Mouse (Mus musculus) neural tube, embryonic 14.5 days (tissue): ENCODE results near the gene Siah2. TPM values are rescaled to one million over a fixed set of nuclear protein-coding genes. Genes with fewer than 3 reads are reported as not detected.
A peak's percentile ranks its signal among the peaks of the same experiment; 100 is the strongest.

ENCODE experiments used
- ATAC-seq: fragments of 200-750 bp; cut with Nextera tagmentation; 2 replicates; pipeline ENCODE4 v1.8.0; 2017; ENCODE audit warnings: low read depth, mild to moderate bottlenecking, moderate TSS enrichment, moderate library complexity
- H3K27ac ChIP-seq: fragments of 300-500 bp; sonication (generic); 2 replicates; pipeline ENCODE4 v1.5.1; 2014; ENCODE audit warnings: low read depth, mild to moderate bottlenecking, control low read depth, low read length, moderate library complexity, mixed read lengths
- H3K27me3 ChIP-seq: fragments of 300-500 bp; sonication (generic); 2 replicates; pipeline ENCODE4 v1.6.1; 2014; ENCODE audit warnings: low read length; ENCODE audit not compliant: control insufficient read depth, insufficient read depth
- H3K36me3 ChIP-seq: fragments of 300-500 bp; sonication (generic); 2 replicates; pipeline ENCODE4 v1.6.1; 2014; ENCODE audit warnings: low read length, mixed read lengths; ENCODE audit not compliant: control insufficient read depth, insufficient read depth
- H3K4me1 ChIP-seq: fragments of 300-500 bp; sonication (generic); 2 replicates; pipeline ENCODE4 v1.6.1; 2014; ENCODE audit warnings: low read length; ENCODE audit not compliant: control insufficient read depth, insufficient read depth
- H3K4me2 ChIP-seq: fragments of 300-500 bp; sonication (generic); 2 replicates; pipeline ENCODE4 v1.6.1; 2014; ENCODE audit warnings: mild to moderate bottlenecking, low read depth, low read length, control low read depth
- H3K4me3 ChIP-seq: fragments of 300-500 bp; sonication (generic); 2 replicates; pipeline ENCODE4 v1.5.1; 2014; ENCODE audit warnings: low read depth, low read length, control low read depth, mixed read lengths
- H3K9ac ChIP-seq: fragments of 300-500 bp; sonication (generic); replicated peaks from 2 replicates; pipeline ENCODE4 v1.6.1; 2014; ENCODE audit warnings: low read depth, mild to moderate bottlenecking, control low read depth, low read length, mixed read lengths
- H3K9me3 ChIP-seq: fragments of 300-500 bp; sonication (generic); 2 replicates; pipeline ENCODE4 v1.6.1; 2016; ENCODE audit warnings: low read length; ENCODE audit not compliant: control insufficient read depth
- WGBS: fragments of 180-500 bp; shearing (Covaris S2); extraction: QIAGEN DNeasy Blood & Tissue Kit; methylation state at CpG from one replicate; pipeline ENCODE4 v1.1.7; 2014; 5-methylcytosine and 5-hydroxymethylcytosine counted together
- polyA plus RNA-seq: library from polyadenylated mRNA; unstranded; fragments of >200 nt; fragmentation: Nextera tagmentation; extraction: Ambion mirVana; gene quantifications from 2 replicates; pipeline ENCODE4 v1.2.1, GENCODE M21; 2014

Gene Siah2
- polyA plus RNA-seq, 1 experiment from 2014 or later = 14.3 TPM

DNA sequence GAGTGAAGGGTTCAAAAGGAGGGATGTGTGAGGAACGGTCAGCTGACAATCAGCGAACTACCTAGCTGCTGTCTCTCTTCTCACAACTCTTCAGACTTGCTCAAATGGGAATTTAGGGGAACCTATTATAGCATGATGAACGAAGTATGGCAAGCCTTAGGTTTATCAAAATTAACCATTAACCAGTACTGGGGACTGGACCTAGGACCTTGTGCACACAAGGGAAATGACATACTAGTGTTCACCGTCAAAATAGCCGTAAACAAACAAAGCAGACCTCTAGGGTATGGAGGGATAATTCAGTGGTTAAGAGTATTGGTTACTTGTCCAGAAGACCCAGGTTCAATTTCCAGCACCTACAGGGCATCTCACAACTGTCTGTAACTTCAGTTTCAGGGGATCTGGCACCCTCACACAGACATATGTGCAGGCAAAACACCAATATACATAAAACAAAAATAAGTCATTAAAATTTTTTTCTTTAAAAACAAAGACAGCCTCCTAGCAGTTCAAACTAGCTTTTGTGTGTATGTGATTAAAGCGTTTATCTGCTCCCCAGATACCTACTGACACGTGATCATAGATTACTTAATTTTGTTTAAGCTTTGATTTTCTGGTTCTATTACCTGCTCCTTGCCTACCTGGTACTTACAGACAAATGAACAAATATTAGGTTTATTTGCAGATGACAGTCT, 11.1 kb downstream of the Siah2 start:
- ATAC-seq = no peak
- Histone ChIP-seq H3K9me3 (no peaks in the 10 kb centered on the region), H3K4me2 (no peak overlapping the region), H3K36me3 (no peaks in the 10 kb centered on the region), H3K9ac (no peak overlapping the region), H3K4me1 (peaks cover 12% of the 10 kb centered on the region), H3K27ac (no peak overlapping the region), H3K4me3 (no peak overlapping the region), H3K27me3 (no peaks in the 10 kb centered on the region)
- 67% methylated on average over 7 of the region's 7 CpGs for WGBS

DNA sequence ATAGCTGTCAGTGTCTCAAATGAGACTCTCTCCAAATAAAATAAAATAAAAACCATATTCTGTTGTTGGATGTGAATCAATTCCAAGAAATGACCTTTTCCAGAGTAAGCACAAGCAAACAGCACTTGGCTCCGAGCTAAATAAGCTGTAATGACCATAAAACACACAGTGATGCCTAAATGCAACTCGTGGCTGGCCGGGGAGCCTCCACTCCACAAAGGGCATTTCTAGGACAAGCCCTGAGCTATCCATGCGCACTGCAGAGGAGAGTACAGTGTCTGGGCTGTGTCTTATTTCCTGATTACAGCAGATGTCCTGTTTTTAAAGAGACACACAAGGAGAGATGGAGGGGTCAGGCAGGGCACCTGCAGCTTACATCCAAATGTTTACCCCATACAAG, 12.2 kb downstream of the Siah2 start:
- 0 out of 2 replicates have a peak, but pooled peaks have one; percentile 37 for ATAC-seq
- no peak overlapping the region for H3K4me3 ChIP-seq
- no peaks in the 10 kb centered on the region for H3K9me3 ChIP-seq
- no peaks in the 10 kb centered on the region for H3K36me3 ChIP-seq
- no peaks in the 10 kb centered on the region for H3K27me3 ChIP-seq
- peaks cover 12% of the 10 kb centered on the region for H3K4me1 ChIP-seq
- H3K4me2 ChIP-seq = no peak overlapping the region
- 13% methylated on average over 4 of the region's 4 CpGs for WGBS
- no peak overlapping the region for H3K27ac ChIP-seq
- H3K9ac ChIP-seq = no peak overlapping the region; the same call in 1 of the 2 replicates

DNA sequence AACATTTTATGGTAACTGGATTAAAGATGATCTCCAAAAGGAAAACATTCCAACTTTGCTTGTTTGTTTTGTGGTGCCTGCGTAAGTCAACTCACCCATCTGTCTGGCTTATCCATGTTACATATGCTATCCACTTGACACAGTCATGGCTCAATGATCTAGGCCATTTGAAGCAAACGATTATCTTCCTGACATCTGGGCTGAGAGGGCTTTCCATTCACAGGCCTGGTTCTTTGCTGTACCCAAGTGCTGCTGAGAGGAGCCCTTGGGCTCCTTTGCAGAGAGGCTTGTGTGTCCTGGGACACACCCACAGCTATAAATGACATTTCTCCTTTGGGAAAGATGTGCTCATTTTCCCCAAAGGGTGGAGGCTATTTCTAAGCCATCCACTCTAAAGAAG, 13.3 kb downstream of the Siah2 start:
- H3K4me2 ChIP-seq = no peak overlapping the region
- H3K27ac ChIP-seq = no peak overlapping the region
- H3K9ac ChIP-seq = no peak overlapping the region
- WGBS = 40% methylated on average over 2 of the region's 2 CpGs
- no peaks in the 10 kb centered on the region for H3K9me3 ChIP-seq
- H3K4me1 ChIP-seq = peaks cover 12% of the 10 kb centered on the region
- H3K4me3 ChIP-seq = no peak overlapping the region
- ATAC-seq = peak; percentile 48; the same call in 1 of the 2 replicates
- H3K36me3 ChIP-seq = no peaks in the 10 kb centered on the region
- no peaks in the 10 kb centered on the region for H3K27me3 ChIP-seq

DNA sequence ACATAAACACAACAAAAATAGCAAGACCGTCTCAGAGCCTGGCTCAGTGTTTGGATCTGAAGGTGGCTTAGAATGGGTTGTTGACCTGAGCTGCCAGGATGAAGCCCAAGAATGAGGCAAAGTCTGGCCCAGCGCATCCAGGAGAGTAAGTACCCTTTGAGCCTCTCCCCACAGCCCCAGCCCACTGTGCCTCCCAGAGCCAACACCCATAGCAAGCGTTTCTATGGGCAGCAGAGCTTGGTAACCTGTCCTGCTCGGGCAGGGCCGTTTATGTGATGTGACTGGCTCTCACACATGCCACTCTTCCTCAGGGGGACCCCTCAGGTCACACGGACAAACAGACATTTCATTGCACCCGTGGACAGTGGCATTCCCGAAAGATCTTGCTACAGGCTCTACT, 13.8 kb downstream of the Siah2 start:
- Histone ChIP-seq H3K27me3 (no peaks in the 10 kb centered on the region), H3K9me3 (no peaks in the 10 kb centered on the region), H3K36me3 (no peaks in the 10 kb centered on the region), H3K9ac (no peak overlapping the region), H3K4me3 (no peak overlapping the region), H3K27ac (no peak overlapping the region), H3K4me2 (no peak overlapping the region), H3K4me1 (peaks cover 12% of the 10 kb centered on the region)
- 48% methylated on average over 8 of the region's 8 CpGs for WGBS
- ATAC-seq = no peak

DNA sequence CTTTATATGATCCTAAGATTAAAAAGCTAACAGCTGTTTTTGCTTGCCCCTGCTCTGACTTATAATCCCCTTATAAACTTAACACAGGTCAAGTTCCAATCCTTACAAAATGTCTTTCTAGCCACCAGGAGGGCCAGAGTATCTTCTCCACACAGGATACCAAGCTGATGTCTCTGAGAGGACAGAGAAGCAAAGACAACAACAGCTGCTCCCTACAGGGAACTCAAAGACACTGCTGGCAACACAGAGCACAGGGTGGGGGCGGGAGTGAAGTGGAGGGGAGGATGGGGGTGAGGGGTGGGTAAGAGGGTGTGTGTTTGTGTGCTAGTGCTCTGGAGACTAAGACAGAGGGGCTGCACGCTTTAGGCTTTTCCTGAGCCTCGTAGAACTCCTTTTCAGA, 14.6 kb downstream of the Siah2 start:
- H3K36me3 ChIP-seq = no peaks in the 10 kb centered on the region
- 45% methylated on average over 3 of the region's 3 CpGs for WGBS
- no peak for ATAC-seq
- H3K4me1 ChIP-seq = peaks cover 12% of the 10 kb centered on the region
- no peaks in the 10 kb centered on the region for H3K27me3 ChIP-seq
- H3K9ac ChIP-seq = no peak overlapping the region
- H3K9me3 ChIP-seq = no peaks in the 10 kb centered on the region
- no peak overlapping the region for H3K27ac ChIP-seq
- H3K4me3 ChIP-seq = no peak overlapping the region
- no peak overlapping the region for H3K4me2 ChIP-seq

DNA sequence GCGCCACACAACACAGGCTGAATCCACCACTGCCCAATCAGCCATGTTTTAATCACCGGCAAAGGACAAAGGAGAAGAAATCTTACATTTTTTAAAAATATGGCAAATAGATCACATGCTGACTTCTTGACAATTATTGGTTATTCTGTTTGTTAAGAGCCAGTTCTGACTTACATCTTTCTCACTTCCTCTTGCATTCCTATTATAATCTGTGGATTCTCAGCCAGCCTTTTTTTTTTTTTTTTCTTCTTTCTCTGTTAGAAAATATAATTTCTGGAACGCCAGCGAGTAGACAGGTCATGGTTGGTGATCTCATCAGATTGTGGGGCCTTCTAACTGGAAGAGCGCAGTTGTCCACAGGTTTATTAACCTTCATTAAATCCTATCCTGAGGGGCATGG, 18.9 kb downstream of the Siah2 start:
- H3K9ac ChIP-seq = no peak overlapping the region
- no peak overlapping the region for H3K27ac ChIP-seq
- no peaks in the 10 kb centered on the region for H3K27me3 ChIP-seq
- H3K4me1 ChIP-seq = no peaks in the 10 kb centered on the region
- no peak for ATAC-seq
- WGBS = 89% methylated on average over 5 of the region's 5 CpGs
- no peak overlapping the region for H3K4me3 ChIP-seq
- H3K4me2 ChIP-seq = no peak overlapping the region
- no peaks in the 10 kb centered on the region for H3K9me3 ChIP-seq
- no peaks in the 10 kb centered on the region for H3K36me3 ChIP-seq

DNA sequence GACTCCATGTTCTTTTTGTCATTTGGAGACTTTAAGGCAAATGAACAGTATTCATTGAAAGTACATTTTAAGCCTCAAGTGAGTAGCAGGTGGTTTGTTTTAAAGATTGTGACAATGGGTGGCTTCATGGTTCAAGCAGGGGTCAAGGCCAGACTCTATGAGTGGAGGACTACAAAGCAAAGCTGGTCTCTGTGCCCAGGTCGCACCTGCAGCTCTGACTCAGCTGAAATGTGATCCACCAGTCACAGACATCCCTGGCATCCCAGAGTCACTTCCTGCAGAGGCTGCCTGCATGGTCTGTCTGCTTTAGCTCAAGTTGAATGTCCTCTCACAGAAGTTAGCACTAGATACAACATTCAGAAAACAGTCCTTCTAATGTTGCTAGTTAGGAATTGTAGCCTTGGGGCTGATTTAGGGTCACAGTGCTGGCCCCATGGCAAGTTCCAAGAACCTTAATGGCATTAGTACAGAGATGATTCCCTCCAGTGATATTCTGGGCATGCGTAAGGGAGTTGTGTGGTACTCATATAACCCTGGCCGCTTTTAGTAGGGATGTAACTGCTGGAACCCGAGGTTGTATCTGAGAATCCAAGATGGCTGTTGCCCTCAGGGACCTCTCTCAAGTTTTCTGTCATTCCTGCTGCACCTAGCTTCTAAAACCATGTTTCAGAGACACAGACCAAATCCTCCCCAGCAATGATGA, 19.6 kb downstream of the Siah2 start:
- Histone ChIP-seq H3K4me1 (no peaks in the 10 kb centered on the region), H3K4me3 (no peak overlapping the region), H3K4me2 (no peak overlapping the region), H3K36me3 (no peaks in the 10 kb centered on the region), H3K9me3 (no peaks in the 10 kb centered on the region), H3K9ac (no peak overlapping the region), H3K27me3 (no peaks in the 10 kb centered on the region), H3K27ac (no peak overlapping the region)
- WGBS = 77% methylated on average over 4 of the region's 4 CpGs
- no peak for ATAC-seq

DNA sequence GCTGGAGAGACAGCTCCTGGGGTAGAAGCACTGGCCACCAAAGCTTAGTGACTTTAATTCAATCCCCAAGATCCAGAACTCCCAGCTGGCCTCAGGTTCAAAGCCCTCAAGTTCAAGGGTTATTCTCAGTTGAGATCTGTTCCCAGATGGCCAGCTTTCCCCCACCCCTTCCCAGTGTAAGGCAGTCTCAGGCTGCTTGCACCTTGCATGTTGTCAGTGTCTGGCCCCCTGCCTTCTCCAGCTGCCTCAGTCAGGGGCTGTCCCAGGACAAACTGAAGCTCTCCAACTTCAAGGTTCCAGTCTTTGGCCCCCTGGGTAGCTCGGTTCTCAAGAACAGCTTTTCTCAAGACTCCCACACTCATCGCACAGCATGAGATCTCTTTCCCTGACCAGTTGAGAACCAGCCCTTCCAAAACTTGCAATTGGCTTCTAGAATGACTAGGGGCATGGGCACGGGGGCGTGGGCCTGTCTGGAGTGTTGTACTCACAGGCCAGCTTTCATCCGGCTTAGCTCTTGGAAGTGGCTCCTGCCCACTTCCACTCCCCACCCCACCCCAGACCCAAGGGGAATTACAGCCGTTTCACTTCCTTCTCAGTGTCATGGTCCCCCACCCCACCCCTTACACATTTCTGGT, 20.5 kb downstream of the Siah2 start:
- H3K4me2 ChIP-seq = no peak overlapping the region

DNA sequence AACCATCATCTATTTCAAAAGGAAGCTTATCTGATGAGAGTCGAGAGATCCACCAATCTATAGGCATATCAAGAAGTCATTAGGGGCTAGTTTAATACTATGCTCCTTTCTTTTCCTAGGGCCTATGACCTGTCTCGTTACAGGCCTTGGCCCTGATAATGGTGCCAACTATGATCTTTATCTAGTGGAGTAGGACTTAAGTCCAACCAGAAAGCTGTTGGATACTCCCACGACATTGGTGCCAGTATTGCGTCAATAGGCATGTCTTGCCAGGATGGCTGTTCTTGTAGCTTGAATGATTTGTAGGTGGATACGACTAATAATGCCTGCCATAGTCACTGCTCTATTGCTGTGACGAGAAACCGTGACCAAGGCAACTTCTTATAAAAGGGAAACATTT, 28.2 kb downstream of the Siah2 start:
- 80% methylated on average over 7 of the region's 7 CpGs for WGBS
- Histone ChIP-seq H3K4me2 (no peak overlapping the region), H3K4me3 (no peak overlapping the region), H3K36me3 (no peaks in the 10 kb centered on the region), H3K27me3 (no peaks in the 10 kb centered on the region), H3K9ac (no peak overlapping the region), H3K27ac (no peak overlapping the region), H3K4me1 (no peaks in the 10 kb centered on the region), H3K9me3 (no peaks in the 10 kb centered on the region)
- ATAC-seq = no peak

More for the DNA sequence above, 20.5 kb downstream of the Siah2 start:
- Histone ChIP-seq H3K36me3 (no peaks in the 10 kb centered on the region), H3K4me1 (no peaks in the 10 kb centered on the region), H3K27ac (no peak overlapping the region), H3K9ac (no peak overlapping the region), H3K9me3 (no peaks in the 10 kb centered on the region), H3K27me3 (no peaks in the 10 kb centered on the region), H3K4me3 (no peak overlapping the region)
- 68% methylated on average over 6 of the region's 6 CpGs for WGBS
- ATAC-seq = no peak
